In genomic region chr2:77519341-77519740, GRCm38 (mm10) we compare ENCODE assay signal across 8 mouse cellular contexts.
DNase-seq lines count a peak whose midpoint lies in the region; ATAC-seq and TF ChIP-seq lines count a peak whose summit lies in the region.

No protein-coding gene starts in this region.

- H3K27ac ChIP-seq in forebrain, postnatal 0 days (ENCODE audit: low read depth, low read length), result no peak overlapping the region
- H3K27ac ChIP-seq in midbrain, embryonic 11.5 days (ENCODE audit: low read depth, low read length), result no peak overlapping the region

- TF ChIP-seq CTCF in forebrain, postnatal 0 days (IDR thresholded peaks at IDR 0.05; ENCODE audit: low read depth), result no peak

- 1% methylated on average over 14 of the region's 14 CpGs for WGBS in forebrain, postnatal 0 days
- WGBS in midbrain, embryonic 11.5 days, result under 1% methylated on average over 14 of the region's 14 CpGs

- no peaks in the 10 kb centered on the region for H3K9me3 ChIP-seq in forebrain, postnatal 0 days (ENCODE audit: low read length)
- H3K9me3 ChIP-seq in midbrain, embryonic 11.5 days (ENCODE audit: control insufficient read depth, low read length), result no peaks in the 10 kb centered on the region

- H3K36me3 ChIP-seq in forebrain, postnatal 0 days (ENCODE audit: insufficient read depth), result no peaks in the 10 kb centered on the region
- H3K36me3 ChIP-seq in midbrain, embryonic 11.5 days (ENCODE audit: control insufficient read depth, insufficient read depth, low read length), result no peaks in the 10 kb centered on the region

- H3K4me2 ChIP-seq in forebrain, postnatal 0 days (ENCODE audit: low read depth), result peak overlapping the region; percentile 54
- H3K4me2 ChIP-seq in midbrain, embryonic 11.5 days, result peak overlapping the region; percentile 68

- H3K4me3 ChIP-seq in forebrain, postnatal 0 days (ENCODE audit: low read depth, low read length), result peak overlapping the region; percentile 31
- peak overlapping the region; percentile 33 for H3K4me3 ChIP-seq in midbrain, embryonic 11.5 days (ENCODE audit: low read depth, low read length)

- H3K9ac ChIP-seq in forebrain, postnatal 0 days, result peak overlapping the region; percentile 26
- peak overlapping the region; percentile 42 for H3K9ac ChIP-seq in midbrain, embryonic 11.5 days (ENCODE audit: low read length)

- peak; percentile 14 for DNase-seq in adrenal gland, adult 2 months
- no peak for DNase-seq in adrenal gland, postnatal 36 days
- peak; percentile 15 for DNase-seq in R1 (ENCODE audit: low read depth, low spot score)
- peak; percentile 25 for DNase-seq in forebrain, postnatal 0 days
- DNase-seq in kidney, postnatal 14 days, result peak; percentile 35
- peak; percentile 89 for DNase-seq in midbrain, embryonic 11.5 days (ENCODE audit: low spot score, missing footprints)
- no peak for DNase-seq in natural killer cell, adult 2 months (ENCODE audit: low spot score in 2 of 2)
- DNase-seq in cerebellum, postnatal 36 days, result no peak

- ATAC-seq in forebrain, postnatal 0 days, result peak; percentile 32
- peak; percentile 28; the same call in 1 of the 2 replicates for ATAC-seq in midbrain, embryonic 11.5 days (ENCODE audit: low FRiP score)

- H3K27me3 ChIP-seq in forebrain, postnatal 0 days (ENCODE audit: insufficient read depth, low read length), result no peaks in the 10 kb centered on the region
- H3K27me3 ChIP-seq in midbrain, embryonic 11.5 days (ENCODE audit: control insufficient read depth, insufficient read depth, low read length), result no peaks in the 10 kb centered on the region

- H3K4me1 ChIP-seq in forebrain, postnatal 0 days (ENCODE audit: insufficient read depth), result peaks cover 9% of the 10 kb centered on the region
- no peaks in the 10 kb centered on the region for H3K4me1 ChIP-seq in midbrain, embryonic 11.5 days (ENCODE audit: control insufficient read depth, insufficient read depth, low read length)

Comparison
In these comparisons a context has a peak if more than half of its experiments do, and no peak if none do; other contexts are left out.
1. DNase-seq: peak in adrenal gland, adult 2 months (single experiment), R1 (single experiment), forebrain, postnatal 0 days (single experiment), kidney, postnatal 14 days (single experiment) and midbrain, embryonic 11.5 days (single experiment); none in adrenal gland, postnatal 36 days (0 of 2), natural killer cell, adult 2 months (0 of 2) and cerebellum, postnatal 36 days (0 of 2).